ENCODE assay signal across 8 mouse cellular contexts in genomic region chr15:28181862-28182261, GRCm38 (mm10). TPM values are rescaled to one million over a fixed set of nuclear protein-coding genes. Genes with fewer than 3 reads are reported as not detected.
DNase-seq lines count a peak whose midpoint lies in the region; ATAC-seq and TF ChIP-seq lines count a peak whose summit lies in the region.

No protein-coding gene starts in this region.

- H3K4me3 ChIP-seq in hindbrain, embryonic 15.5 days, result peak overlapping the region; percentile 46

- H3K9me3 ChIP-seq in hindbrain, embryonic 15.5 days, result no peaks in the 10 kb centered on the region

- TF ChIP-seq CTCF in Patski (IDR thresholded peaks at IDR 0.05), result peak; percentile 91

- H3K36me3 ChIP-seq in hindbrain, embryonic 15.5 days, result no peaks in the 10 kb centered on the region

- peak overlapping the region; percentile 90 for H3K4me2 ChIP-seq in hindbrain, embryonic 15.5 days

- H3K9ac ChIP-seq in hindbrain, embryonic 15.5 days, result peak overlapping the region; percentile 33

- in situ Hi-C loops in Patski (cut with MboI; ENCODE audit: low pct_unique_long_range_greater_than_20kb), result loop anchor here (5.0 to 25.0 kb wide), 3 partner anchors 155 to 545 kb away; partner anchors contain the start of genes Otulin and Trio

- H3K27ac ChIP-seq in hindbrain, embryonic 15.5 days (replicated peaks), result no peak overlapping the region

- WGBS in hindbrain, embryonic 15.5 days, result 6% methylated on average over 10 of the region's 10 CpGs

- ATAC-seq in Patski, result peak; percentile 72
- peak; percentile 85 for ATAC-seq in hindbrain, embryonic 15.5 days (ENCODE audit: low FRiP score, low read depth)

- H3K27me3 ChIP-seq in Patski, result peaks cover 23% of the 10 kb centered on the region
- H3K27me3 ChIP-seq in hindbrain, embryonic 15.5 days, result no peaks in the 10 kb centered on the region; the same call in 1 of the 2 replicates

- H3K4me1 ChIP-seq in hindbrain, embryonic 15.5 days (replicated peaks), result 0 out of 2 replicates have a peak, but pooled peaks cover 6% of the 10 kb centered on the region

- DNase-seq in Patski (ENCODE audit: low read depth, low spot score), result no peak
- peak; percentile 89 to 92 for DNase-seq in cerebellum, postnatal 10 days
- peak; percentile 73 to 90 for DNase-seq in frontal cortex, postnatal 36 days (ENCODE audit: low spot score in 2 of 2)
- peak; percentile 73 for DNase-seq in layer of hippocampus, postnatal 36 days
- DNase-seq in lung, postnatal 25 days (ENCODE audit: low spot score), result peak; percentile 68
- DNase-seq in retina, postnatal 1 day, result peak; percentile 81
- DNase-seq in urinary bladder, adult 18-20 months (ENCODE audit: low spot score in 2 of 2), result peak; percentile 30 to 54

- POLR2A ChIA-PET in Patski (lab: Charles Lee), result interaction anchor here (0.8 to 2.2 kb wide), 3 partner anchors 39 to 267 kb away, joined by 3 to 7 read pairs (median 3); no protein-coding TSS in a partner anchor

- CTCF ChIA-PET in Patski (lab: Charles Lee), result interaction anchor here (0.6 to 4.1 kb wide), 12 partner anchors 9 to 324 kb away, joined by 3 to 57 read pairs (median 4); no protein-coding TSS in a partner anchor

RNA-seq across cellular contexts. Expression of gene Dnah5, which starts 21.7 kb away (rescaled TPM):
- 0.14 TPM for polyA plus RNA-seq in Patski (2021)
- polyA plus RNA-seq in hindbrain, embryonic 15.5 days (2015; fragmentation: Nextera tagmentation; extraction: Ambion mirVana), result 0.14 TPM in 2 replicates
- 1 to 10 TPM; 3.4 to 3.7 TPM for total RNA-seq in layer of hippocampus, postnatal 36 days (2021)
